Mouse (Mus musculus) retina, postnatal 7 days (tissue): ENCODE measurements around the gene Stmnd1.
"Not testable (repeated sequence)": the region's sequence is repeated elsewhere in the genome, so short reads cannot be mapped to it uniquely, and the experiment has no call there.

Experiments
- DNase-seq: peaks from one replicate; pipeline ENCODE4 v3.0.0-alpha.2; 2012; ENCODE audit warnings: low read depth, low spot score

Stmnd1 gene

GRCm38 (mm10) chr13:46273453-46274110 is at the start of gene Stmnd1:
Stmnd1 (plus strand) TSS chr13:46273721.
- no peak for DNase-seq

- DNase-seq: no peak
These were observed 46.6 kb upstream of the Stmnd1 start for GRCm38 (mm10) chr13:46226956-46227355.

GRCm38 (mm10) chr13:46227486-46227885 is 46.0 kb upstream of the Stmnd1 start:
- DNase-seq: no peak

GRCm38 (mm10) chr13:46228750-46229149 is 44.8 kb upstream of the Stmnd1 start:
- not testable (repeated sequence) for DNase-seq

DNA sequence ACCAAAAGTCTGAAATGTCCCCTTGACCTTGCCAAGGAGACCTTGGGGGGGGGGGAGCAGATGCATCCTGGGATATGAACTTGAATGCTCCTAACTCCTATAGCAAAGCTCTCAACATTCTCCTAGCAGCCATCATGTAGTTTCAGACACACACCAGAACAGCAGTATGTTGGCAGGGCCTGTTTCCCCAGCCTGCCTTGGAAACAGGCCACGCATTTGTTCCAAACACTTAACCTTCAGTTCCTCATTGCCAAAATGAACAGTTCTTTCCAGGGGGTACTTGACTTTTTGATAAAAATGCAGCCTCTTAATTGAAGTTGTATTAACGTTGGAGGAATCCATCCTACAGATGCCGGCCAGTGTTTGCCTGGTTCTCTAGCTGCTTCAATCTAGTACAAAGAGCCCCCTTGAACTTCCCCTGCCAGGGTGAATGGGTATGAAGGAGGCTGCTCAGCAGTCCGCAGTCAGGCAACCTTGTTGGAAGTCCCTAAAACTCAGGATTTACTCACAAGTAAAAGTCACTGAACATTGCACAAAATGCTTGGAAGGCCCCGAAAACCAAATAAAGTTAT is 41.9 kb upstream of the Stmnd1 start:
- no peak for DNase-seq

DNA sequence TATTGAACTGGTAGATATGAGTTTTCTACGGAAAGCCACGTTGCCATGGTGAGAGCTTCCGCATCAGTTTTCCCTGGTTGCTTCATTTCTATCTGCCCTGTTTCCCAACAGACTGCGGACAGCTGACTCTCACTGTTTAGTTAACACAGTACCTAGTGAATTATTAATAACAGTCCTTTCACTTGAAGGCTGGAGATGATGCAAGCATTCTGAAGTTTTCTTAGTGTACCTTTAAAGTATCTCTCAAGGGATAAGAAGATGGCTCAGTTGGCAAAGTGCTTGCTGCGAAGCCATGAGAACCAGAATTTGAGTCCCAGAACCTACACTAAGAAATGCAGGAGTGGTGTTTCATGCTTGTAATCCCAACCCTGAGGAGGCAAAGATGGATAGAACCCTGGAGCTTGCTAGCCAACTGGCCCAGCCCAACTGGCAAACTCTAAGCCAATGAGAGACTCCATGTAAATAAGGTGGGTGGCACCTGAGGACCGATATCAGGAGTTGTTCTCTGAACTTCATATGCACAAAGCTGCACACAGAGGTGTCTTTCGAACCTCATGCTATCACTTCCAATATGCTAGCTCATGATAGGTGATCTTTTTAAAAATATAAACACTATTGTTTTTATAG is 35.7 kb upstream of the Stmnd1 start:
- DNase-seq: no peak

- DNase-seq: no peak
These were observed 34.7 kb upstream of the Stmnd1 start for GRCm38 (mm10) chr13:46238796-46239195.

- no peak for DNase-seq
These were observed 31.9 kb upstream of the Stmnd1 start for GRCm38 (mm10) chr13:46241391-46242188.

DNA sequence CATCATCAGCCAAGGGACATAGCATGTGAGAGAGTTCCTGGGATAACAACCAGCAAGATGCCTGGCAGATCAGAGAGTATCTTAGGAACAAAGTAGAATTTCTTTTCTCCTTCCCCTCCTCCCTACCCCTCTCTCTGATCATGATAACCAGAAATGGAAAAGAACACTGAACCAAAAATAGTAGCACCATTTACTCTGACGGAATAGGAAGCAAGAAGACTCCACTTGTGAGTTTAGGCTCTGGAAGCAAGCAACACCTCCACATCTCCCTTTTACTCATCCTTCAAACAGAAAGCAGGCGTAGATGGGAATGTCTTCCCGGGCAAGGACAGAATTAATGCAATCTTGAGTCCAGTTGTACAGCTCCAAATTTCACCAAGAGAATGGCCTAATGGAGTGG is 19.8 kb upstream of the Stmnd1 start:
- no peak for DNase-seq

GRCm38 (mm10) chr13:46254171-46254570 is 19.4 kb upstream of the Stmnd1 start:
- DNase-seq: no peak

- no peak for DNase-seq
These were observed 17.9 kb upstream of the Stmnd1 start for GRCm38 (mm10) chr13:46255616-46256015.

DNA sequence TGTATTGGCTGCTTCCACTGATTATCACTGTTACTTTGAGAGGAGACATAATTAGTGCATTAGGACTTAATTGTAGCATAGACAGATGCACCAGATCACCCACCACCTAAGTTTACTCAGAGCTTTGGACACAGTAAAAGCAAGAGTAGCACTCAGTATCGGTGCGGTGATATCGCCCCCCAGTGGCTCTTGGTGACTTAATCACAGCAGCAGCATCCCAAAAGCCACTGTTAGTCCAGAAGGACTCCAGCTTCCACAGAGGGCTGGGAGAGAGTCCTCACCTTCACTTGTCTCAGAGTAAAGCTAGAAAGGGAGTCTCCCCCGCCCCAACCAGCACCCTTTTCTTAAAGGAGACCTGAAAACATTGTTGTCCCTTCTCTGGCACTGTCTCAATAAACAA is 15.7 kb upstream of the Stmnd1 start:
- DNase-seq: peak; percentile 25

DNA sequence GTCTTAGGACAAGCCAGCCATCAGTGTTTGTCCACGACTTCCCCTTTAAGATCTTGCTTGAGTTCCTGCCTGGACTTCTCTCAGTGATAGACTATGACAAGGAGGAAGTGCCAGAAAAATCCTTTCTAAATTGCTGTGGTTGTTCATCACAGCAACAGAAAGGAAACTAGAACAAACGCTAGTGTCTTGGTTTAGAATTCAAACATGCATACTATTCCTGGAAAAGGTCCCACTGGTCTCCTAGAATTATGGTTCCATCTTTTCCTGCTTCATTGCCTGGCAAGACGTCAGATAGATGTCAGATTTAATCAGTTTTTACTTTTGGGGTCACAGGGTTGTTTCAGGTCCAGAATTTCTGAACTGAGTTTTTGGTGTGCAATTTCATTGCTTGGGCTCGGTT is 14.0 kb upstream of the Stmnd1 start:
- DNase-seq: no peak

DNA sequence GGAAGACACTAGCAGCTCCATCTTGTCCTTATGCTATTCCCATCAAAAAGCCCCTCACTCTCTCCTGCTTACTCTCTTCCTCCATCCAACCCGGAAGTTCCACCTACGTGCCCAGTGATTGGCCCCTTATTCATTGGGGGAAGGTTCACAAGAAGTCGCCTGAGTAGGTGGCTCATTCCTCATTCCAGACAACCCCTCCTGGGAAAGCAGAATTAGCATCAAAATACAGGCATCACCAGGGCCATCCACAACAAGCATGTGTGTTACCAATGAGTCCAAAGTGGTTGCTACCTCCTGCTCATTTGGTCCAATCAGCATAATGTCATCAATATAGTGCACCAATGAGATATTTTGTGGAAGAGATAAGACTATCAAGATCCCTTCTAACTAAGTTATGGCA is 12.3 kb upstream of the Stmnd1 start:
- no peak for DNase-seq

DNA sequence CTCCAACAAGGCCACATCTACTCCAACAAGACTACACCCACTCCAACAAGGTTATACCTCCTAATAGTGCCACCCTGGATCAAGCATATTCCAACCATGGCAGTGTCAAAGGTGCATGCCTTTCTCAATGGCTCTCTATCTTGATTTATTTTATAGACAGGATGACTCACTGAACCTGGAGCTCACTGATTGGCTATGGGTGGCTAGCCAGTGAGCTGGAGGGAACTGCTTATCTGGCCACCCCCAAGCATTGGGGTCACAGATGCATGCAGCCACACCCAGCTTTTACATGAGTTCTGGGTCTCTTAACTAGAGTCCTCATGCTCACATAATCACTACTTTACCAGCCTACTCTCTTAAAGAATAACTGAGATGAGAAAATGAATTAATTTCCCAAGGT is 5.7 kb upstream of the Stmnd1 start:
- no peak for DNase-seq

- DNase-seq: no peak
These were observed 5.2 kb upstream of the Stmnd1 start for GRCm38 (mm10) chr13:46268341-46268740.

DNA sequence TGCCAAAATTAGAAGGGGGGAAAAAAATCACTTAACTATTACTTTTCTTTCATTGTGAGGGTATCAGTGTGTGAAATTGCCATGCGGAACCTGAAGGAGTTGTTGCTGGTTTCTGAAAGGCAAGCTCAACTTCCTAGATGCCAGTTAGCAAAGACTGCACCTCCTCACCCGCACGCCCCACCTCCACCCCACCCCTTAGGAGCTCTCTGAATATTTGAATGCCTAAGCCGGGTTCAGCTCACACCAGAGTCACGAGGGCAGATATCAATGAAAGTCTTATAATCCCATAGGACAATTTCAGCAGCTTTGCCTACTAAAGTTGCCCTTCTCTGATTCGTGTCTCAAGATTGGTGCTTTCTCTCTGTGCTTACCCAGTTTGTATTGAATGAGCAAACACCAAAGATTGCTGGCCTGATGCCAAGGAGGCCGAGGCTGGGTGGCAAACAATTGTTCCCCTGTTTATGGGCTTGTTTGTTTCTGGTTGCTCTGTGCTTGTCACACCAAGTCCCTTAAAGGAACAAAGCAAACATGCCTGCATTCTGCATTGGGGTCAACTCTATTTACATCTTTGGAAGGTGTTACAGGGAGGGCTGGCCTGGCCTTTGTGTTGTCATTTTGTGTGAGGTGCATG is 4.6 kb upstream of the Stmnd1 start:
- DNase-seq: peak; percentile 35

DNA sequence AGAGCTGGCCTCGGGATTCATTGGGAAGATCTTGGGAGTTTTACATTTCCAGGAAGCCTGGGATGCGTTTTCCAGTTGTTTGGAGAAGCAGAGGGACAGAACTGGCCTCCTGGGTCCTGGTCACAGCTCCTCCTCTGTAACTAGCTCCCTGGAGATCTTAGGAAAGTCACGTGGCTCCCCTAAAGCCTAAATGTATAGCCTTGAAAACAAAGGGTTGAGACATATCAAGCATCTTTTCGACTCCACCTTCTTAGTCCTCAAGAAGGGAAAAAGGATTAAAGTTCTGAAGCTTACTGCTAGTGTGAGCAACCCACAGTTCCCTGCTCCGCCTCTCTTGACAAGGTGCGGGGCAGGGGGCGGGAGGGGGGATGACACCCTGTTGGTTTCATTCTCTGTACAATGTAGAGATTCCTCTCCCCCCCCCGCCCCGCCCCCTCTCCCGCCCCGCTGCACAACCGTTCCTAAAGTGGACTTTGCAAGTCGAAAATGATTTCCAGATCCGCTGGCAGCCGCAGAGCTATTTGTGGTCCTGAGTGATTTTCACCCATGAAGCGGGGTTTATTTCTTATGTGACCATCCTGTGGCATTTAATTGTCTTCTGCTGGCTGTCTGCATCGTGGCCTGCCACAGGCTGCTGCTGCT is 589 bp upstream of the Stmnd1 start:
- DNase-seq: no peak

DNA sequence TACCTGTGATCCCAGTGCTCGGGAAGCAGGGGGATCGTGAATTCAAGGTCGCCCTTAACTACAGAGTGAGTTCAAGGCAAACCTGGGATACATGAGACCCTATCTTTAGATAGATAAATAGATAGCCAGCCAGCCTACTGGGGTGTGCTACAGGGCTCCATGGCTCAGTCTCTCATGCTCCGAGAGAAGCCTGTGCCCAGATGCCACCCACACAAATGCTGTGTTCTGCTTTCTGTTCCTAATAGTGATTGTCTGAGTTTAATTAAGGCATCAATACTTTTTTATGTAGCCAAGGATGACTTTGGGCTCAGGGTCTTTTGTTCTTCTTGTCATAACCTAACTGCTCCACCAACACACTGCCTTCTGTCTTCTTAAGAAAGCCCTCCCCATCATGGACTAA is 2.2 kb downstream of the Stmnd1 start:
- DNase-seq: no peak

GRCm38 (mm10) chr13:46282543-46282942 is 9.0 kb downstream of the Stmnd1 start:
- DNase-seq: no peak

DNA sequence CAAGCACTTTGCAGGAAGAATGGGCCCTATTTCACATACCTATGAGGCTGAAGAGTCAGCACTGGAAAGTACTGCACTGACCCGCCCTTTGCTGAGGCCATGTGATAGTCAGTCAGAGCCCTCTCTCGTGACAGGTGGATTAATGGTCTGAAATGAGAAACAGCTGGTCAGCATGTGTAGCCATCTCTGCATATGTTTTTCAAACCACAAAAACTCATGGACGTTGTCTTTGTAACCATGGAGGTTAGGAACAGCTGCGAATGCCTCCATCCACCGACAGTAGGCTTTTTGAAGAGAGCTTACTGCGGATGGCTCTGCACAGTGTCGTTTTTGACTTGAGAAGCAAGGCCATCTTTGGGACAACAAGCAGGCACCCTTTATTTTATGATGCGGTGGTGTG is 14.3 kb downstream of the Stmnd1 start:
- no peak for DNase-seq
